Mouse (Mus musculus) hindbrain, embryonic 14.5 days (tissue): ENCODE results near the gene Ipo11. TPM values are rescaled to one million over a fixed set of nuclear protein-coding genes. Genes with fewer than 3 reads are reported as not detected.
A peak's percentile ranks its signal among the peaks of the same experiment; 100 is the strongest.
"Not testable (repeated sequence)": the region's sequence is repeated elsewhere in the genome, so short reads cannot be mapped to it uniquely, and the experiment has no call there.

Source experiments
- ATAC-seq: fragments of 200-750 bp; cut with Nextera tagmentation; 2 replicates; pipeline ENCODE4 v1.8.0; 2017; ENCODE audit warnings: moderate number of reproducible peaks, mild to moderate bottlenecking, moderate TSS enrichment, moderate library complexity; ENCODE audit not compliant: low FRiP score
- DNase-seq: peaks from one replicate; pipeline ENCODE4 v3.0.0-alpha.2; 2015; ENCODE audit warnings: low spot score
- H3K27ac ChIP-seq: fragments of 300-500 bp; sonication (generic); 2 replicates; pipeline ENCODE4 v1.5.1; 2014; ENCODE audit warnings: mild to moderate bottlenecking, moderate library complexity
- H3K27me3 ChIP-seq: fragments of 300-500 bp; sonication (generic); 2 replicates; pipeline ENCODE4 v1.6.1; 2014; ENCODE audit warnings: mild to moderate bottlenecking, low read length, mixed read lengths; ENCODE audit not compliant: control insufficient read depth, insufficient read depth
- H3K36me3 ChIP-seq: fragments of 300-500 bp; sonication (generic); replicated peaks from 2 replicates; pipeline ENCODE4 v1.6.1; 2014; ENCODE audit not compliant: control insufficient read depth, insufficient read depth
- H3K4me1 ChIP-seq: fragments of 300-500 bp; sonication (generic); replicated peaks from 2 replicates; pipeline ENCODE4 v1.6.1; 2014; ENCODE audit warnings: antibody characterized with exemption, low read length, mixed read lengths; ENCODE audit not compliant: control insufficient read depth, insufficient read depth
- H3K4me2 ChIP-seq: fragments of 300-500 bp; sonication (generic); replicated peaks from 2 replicates; pipeline ENCODE4 v1.6.1; 2014; ENCODE audit warnings: mild to moderate bottlenecking, moderate library complexity
- H3K4me3 ChIP-seq: fragments of 300-500 bp; sonication (generic); replicated peaks from 2 replicates; pipeline ENCODE4 v1.5.1; 2014; ENCODE audit warnings: mild to moderate bottlenecking, low read length
- H3K9ac ChIP-seq: fragments of 300-500 bp; sonication (generic); 2 replicates; pipeline ENCODE4 v1.6.1; 2014
- H3K9me3 ChIP-seq: fragments of 300-500 bp; sonication (generic); 2 replicates; pipeline ENCODE4 v1.6.1; 2016; ENCODE audit warnings: low read length; ENCODE audit not compliant: control insufficient read depth
- WGBS: fragments of 180-500 bp; shearing (Covaris S2); extraction: QIAGEN DNeasy Blood & Tissue Kit; methylation state at CpG from one replicate; pipeline ENCODE4 v1.1.7; 2014; 5-methylcytosine and 5-hydroxymethylcytosine counted together
- polyA plus RNA-seq: library from polyadenylated mRNA; unstranded; fragments of >200 nt; fragmentation: Nextera tagmentation; extraction: Ambion mirVana; gene quantifications from 2 replicates; pipeline ENCODE4 v1.2.1, GENCODE M21; 2014

The Ipo11 gene
- polyA plus RNA-seq, 1 experiment from 2014 or later, result 45.0 TPM

DNA sequence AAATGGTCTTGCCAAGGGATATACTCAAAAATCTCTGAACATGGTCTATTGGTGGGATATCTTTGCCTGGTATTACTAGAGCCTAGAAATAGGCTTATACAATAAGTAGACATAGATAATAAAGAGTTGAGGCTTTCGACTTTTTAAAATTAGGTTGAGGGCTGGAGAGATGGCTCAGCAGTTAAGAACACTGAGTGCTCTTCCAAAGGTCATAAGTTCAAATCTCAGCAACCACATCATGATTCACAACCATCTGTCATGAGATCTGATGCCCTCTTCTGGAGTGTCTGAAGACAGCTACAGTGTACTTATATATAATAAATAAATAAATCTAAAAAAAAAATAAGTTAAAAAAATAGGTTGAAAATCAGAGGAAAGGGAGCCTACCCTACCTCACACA, 6.0 kb upstream of the Ipo11 start:
- Histone ChIP-seq H3K4me3 (no peak overlapping the region), H3K4me1 (peaks cover 3% of the 10 kb centered on the region), H3K27ac (no peak overlapping the region), H3K4me2 (no peak overlapping the region), H3K9ac (no peak overlapping the region), H3K9me3 (no peaks in the 10 kb centered on the region), H3K36me3 (no peaks in the 10 kb centered on the region), H3K27me3 (no peaks in the 10 kb centered on the region)
- 85% methylated on average over 1 of the region's 1 CpGs for WGBS
- ATAC-seq (no peak), DNase-seq (no peak)

DNA sequence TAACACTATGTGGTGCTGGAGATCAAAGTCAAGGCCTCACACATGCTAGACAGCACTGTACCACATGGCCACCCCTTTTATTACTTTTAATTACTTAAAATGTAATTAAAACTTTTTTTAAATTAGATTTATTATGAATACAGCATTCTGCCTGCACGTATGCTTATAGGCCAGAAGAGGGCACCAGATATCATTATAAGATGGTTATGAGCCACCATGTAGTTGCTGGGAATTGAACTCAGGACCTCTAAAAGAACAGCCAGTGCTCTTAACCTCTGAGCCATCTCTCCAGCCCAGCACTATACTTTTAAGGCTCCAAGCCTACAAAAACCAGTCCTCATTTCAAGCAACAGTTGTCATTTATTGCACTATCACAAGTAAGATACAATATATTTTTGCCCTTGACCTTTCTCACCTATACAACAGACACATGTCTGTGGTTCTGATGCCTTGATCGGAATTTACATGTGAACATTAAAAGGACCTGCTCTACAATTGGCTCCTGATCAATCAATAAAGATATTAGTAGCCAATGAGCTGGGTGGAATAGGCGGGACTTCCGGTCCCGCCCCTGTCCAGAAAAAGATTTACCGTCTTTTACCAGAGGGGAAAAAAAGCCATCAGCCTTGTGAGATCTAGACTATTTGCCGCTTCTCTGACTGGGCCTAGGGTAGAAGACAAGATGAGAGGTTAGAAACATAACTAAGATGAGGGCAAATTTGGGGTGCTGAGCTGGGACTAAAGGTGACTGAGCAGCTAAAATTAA, 4.6 kb upstream of the Ipo11 start:
- no peaks in the 10 kb centered on the region for H3K27me3 ChIP-seq
- H3K36me3 ChIP-seq, result no peaks in the 10 kb centered on the region
- H3K9ac ChIP-seq, result no peak overlapping the region
- H3K9me3 ChIP-seq, result no peaks in the 10 kb centered on the region
- ATAC-seq (no peak), DNase-seq (no peak)
- H3K4me2 ChIP-seq, result peak overlapping the region; percentile 25
- no peak overlapping the region for H3K27ac ChIP-seq
- WGBS, result 19% methylated on average over 7 of the region's 7 CpGs
- H3K4me3 ChIP-seq, result peak overlapping the region; percentile 14
- no peaks in the 10 kb centered on the region for H3K4me1 ChIP-seq

DNA sequence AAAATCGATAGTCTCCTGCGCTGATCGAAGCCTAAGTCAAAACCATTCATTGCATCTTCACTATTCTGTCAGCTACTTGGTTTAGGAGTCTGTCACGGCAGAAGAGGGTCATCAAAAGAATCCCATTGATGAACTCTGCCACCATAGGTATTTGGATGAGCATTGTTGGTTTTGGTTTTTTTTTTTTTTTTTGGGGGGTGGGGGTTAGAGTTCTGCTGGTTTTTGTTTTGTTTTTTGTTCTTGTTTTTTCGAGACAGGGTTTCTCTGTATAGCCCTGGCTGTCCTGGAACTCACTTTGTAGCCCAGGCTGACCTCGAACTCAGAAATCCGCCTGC, 347 bp upstream of the Ipo11 start:
- H3K4me2 ChIP-seq, result peak overlapping the region; percentile 62
- peaks cover 6% of the 10 kb centered on the region for H3K4me1 ChIP-seq
- no peak for DNase-seq
- no peaks in the 10 kb centered on the region for H3K27me3 ChIP-seq
- 29% methylated on average over 7 of the region's 7 CpGs for WGBS
- H3K4me3 ChIP-seq, result peak overlapping the region; percentile 88
- peak; percentile 1; the same call in 1 of the 2 replicates for ATAC-seq
- H3K9me3 ChIP-seq, result no peaks in the 10 kb centered on the region
- H3K36me3 ChIP-seq, result no peaks in the 10 kb centered on the region
- H3K27ac ChIP-seq, result no peak overlapping the region
- peak overlapping the region; percentile 88; the same call in 1 of the 2 replicates for H3K9ac ChIP-seq

DNA sequence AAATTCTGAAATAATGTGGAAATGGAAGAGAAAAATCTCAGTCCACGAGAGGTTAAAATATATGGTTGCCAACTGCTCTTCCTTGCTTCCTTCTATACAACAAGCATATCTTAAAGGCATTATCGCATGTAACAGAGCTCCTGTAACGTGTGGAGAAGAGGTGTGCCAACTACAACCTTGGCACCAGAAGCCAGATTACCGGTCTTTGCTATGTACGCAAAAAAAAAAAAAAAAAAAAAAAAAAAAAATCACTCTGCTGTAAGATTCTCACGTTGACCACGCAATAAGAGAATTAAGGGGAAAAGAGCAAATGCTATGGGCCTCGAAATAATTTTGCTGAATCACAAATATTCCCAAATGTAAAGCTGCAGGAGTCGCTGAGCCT, 895 bp downstream of the Ipo11 start:
- Histone ChIP-seq H3K4me2 (peak overlapping the region; percentile 62), H3K4me3 (peak overlapping the region; percentile 88), H3K27me3 (no peaks in the 10 kb centered on the region), H3K4me1 (peaks cover 6% of the 10 kb centered on the region), H3K9ac (peak overlapping the region; percentile 88), H3K9me3 (no peaks in the 10 kb centered on the region), H3K27ac (peak overlapping the region; percentile 88), H3K36me3 (no peaks in the 10 kb centered on the region)
- DNase-seq (no peak), ATAC-seq (no peak)
- 9% methylated on average over 9 of the region's 9 CpGs for WGBS

DNA sequence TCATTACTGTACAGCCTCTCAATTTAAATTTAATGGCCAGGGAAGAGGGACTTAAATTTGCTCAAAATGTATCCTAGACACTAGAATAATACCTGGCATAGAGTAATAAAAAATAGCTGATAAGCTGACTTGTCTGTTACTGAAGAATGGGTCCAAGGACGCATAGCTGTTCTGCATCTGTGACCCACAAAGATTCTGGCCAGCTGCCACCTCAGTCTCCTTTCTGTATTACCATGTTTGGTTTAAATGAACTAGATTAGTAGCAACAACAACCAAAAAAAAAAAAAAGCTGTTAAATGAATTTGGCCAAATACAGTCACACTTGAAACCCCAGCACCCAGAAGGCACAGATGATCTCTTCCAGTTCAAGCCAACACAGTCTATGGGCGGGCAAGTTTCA, 7.6 kb downstream of the Ipo11 start:
- Histone ChIP-seq H3K9ac (no peak overlapping the region), H3K4me2 (no peak overlapping the region), H3K4me1 (no peaks in the 10 kb centered on the region), H3K27me3 (no peaks in the 10 kb centered on the region), H3K4me3 (no peak overlapping the region), H3K36me3 (peaks cover 13% of the 10 kb centered on the region), H3K27ac (no peak overlapping the region), H3K9me3 (peaks cover 10% of the 10 kb centered on the region; the same call in 1 of the 2 replicates)
- WGBS, result 89% methylated on average over 2 of the region's 2 CpGs
- ATAC-seq, result no peak
- no peak for DNase-seq

DNA sequence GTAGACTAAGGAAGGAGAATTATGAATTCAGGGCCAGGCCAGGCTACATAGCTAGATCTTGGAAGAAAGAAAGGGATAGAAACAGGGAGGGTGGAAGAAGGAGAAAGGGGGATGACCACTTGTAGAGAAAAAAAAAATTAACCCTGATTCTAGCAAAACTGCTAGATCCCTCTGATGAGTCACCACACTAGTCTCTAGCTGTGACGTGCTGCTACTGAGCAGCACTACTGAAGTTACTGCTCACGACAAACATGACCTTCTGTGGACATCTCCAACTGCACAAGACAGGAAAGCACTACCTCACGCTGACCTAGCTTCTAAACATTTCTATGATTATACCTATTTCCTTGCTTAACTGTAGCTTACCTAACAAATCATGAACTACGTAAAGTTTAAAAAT, 8.5 kb downstream of the Ipo11 start:
- 97% methylated on average over 4 of the region's 4 CpGs for WGBS
- DNase-seq, result no peak
- Histone ChIP-seq H3K27me3 (no peaks in the 10 kb centered on the region), H3K9ac (no peak overlapping the region), H3K4me2 (no peak overlapping the region), H3K4me3 (no peak overlapping the region), H3K27ac (no peak overlapping the region), H3K36me3 (peaks cover 15% of the 10 kb centered on the region), H3K4me1 (no peaks in the 10 kb centered on the region), H3K9me3 (peaks cover 10% of the 10 kb centered on the region; the same call in 1 of the 2 replicates)
- no peak for ATAC-seq

DNA sequence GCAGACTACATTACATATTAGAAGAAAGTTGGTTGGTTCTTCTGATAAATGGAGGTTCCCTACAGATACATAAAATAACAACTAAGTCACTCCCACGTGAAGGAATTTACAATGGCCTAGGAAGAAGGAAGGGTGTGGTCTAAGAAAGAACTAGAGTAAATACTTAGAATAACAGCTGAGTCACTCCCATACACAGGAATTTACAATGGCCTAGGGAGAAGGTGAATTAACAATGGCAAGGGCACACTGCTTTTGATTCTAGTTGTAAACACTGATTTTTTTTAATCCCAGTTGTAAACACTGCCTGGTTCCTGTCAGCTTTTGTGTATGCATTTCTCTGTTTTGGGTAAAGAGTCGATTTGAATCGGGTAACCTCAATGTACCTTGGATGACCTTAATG, 10.8 kb downstream of the Ipo11 start:
- not testable (repeated sequence) for H3K9ac ChIP-seq, H3K4me3 ChIP-seq, DNase-seq, H3K4me1 ChIP-seq, H3K27me3 ChIP-seq, H3K27ac ChIP-seq, H3K9me3 ChIP-seq, ATAC-seq, H3K4me2 ChIP-seq
- WGBS, result 94% methylated on average over 3 of the region's 3 CpGs
- H3K36me3 ChIP-seq, result peaks cover 35% of the 10 kb centered on the region

DNA sequence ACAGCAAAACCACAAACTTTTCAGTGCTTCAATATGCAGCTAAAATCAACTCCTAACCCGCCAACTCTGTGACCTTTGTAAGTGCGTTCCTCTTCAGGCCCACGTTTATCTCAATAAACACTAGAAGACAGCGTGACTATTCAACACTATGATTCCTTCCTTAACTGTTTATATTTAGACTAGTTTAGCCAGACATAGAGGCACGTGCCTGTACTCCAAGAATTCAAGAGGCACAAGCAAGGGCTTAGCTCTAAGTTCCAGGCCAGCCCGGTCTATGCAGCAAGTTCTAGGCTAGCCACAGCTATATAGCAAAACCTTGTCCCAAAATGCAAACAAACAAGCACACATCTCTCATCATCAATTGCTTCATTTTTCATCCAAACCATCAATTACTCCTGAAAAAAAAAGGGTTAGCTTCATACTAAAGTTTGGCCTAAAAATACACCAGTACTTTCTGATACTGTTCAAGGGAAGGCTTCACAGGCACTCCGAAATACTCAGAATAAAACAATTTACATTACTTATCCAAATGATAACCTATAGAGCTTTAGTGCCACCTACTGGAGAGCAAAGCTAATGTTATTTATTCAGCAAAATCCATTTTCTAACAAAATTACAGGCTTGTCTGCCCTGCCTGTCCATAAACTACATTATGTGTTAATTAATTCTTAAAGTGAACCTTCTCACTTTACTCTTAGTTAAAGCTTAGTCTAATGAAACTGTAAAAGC, 18.3 kb downstream of the Ipo11 start:
- Histone ChIP-seq H3K36me3 (peaks cover 34% of the 10 kb centered on the region), H3K27me3 (no peaks in the 10 kb centered on the region), H3K4me3 (no peak overlapping the region), H3K4me2 (no peak overlapping the region), H3K9me3 (no peaks in the 10 kb centered on the region), H3K4me1 (no peaks in the 10 kb centered on the region), H3K9ac (no peak overlapping the region), H3K27ac (no peak overlapping the region)
- ATAC-seq (no peak), DNase-seq (peak; percentile 83)
- WGBS, result 89% methylated on average over 7 of the region's 7 CpGs

DNA sequence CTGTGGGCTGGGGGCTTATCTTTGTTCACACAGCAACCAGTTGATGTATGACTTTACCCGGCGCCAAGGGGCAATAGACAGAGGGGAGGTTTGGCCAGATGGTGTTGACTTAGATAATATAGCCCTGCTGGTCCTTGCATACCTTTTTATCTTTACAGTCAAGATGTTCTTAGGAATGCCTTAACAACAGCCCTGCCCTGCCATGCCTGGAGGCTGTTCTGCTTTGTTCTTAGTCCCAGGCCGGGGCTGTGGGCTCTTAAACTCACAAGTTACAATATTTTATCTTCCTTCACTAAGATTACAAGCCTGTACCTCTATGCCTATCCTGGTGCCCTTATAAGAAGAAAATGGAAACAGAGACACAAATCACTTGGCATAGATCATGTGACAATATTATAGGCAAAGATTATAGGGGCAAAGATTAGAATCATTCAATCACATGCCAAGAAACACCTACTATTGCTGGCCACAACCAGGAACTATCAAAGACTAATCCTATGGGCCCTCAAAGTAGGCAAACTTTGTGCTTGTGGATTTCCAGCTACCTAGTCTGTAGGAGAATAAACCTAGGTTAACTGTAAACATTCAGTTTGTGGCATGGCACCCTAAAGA, 23.5 kb downstream of the Ipo11 start:
- no peaks in the 10 kb centered on the region for H3K27me3 ChIP-seq
- no peak overlapping the region for H3K4me2 ChIP-seq
- H3K27ac ChIP-seq, result no peak overlapping the region
- WGBS, result 79% methylated on average over 3 of the region's 3 CpGs
- H3K9me3 ChIP-seq, result no peaks in the 10 kb centered on the region
- ATAC-seq (no peak), DNase-seq (no peak)
- H3K9ac ChIP-seq, result no peak overlapping the region
- peaks cover 20% of the 10 kb centered on the region for H3K36me3 ChIP-seq
- no peak overlapping the region for H3K4me3 ChIP-seq
- H3K4me1 ChIP-seq, result no peaks in the 10 kb centered on the region
